Mouse (Mus musculus): Measurements from ENCODE around the gene Ppp1r14b.

DNA sequence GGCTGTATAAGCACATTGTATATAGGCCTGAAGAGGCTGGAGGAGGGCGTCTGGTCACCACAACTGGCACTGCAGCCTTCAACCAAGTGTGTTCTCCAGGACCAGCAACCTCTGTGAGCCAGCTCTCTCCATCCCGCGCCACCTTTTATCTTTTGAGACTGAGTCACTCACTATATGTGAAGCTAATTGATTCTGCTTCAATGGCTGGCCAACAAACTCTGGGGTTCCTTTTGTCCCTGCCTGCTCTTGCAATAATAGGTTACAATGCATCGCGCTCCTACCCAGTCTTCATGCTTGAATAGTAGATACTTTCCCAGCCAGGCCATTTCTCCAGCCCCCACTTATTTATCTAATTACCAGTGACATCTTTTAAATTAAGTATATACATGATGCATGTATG lies 8.9 kb downstream of the Ppp1r14b start:
- TF ChIP-seq CTCF (IDR thresholded peaks at IDR 0.05; ENCODE audit: extremely low read depth, insufficient read depth, low read length) (no peak), POLR2A (IDR thresholded peaks at IDR 0.05; ENCODE audit: extremely low read depth, insufficient read depth, low read length) (no peak)
